Mouse (Mus musculus) kidney, embryonic 16.5 days (tissue): ENCODE measurements around the gene Tmem186. TPM values are rescaled to one million over a fixed set of nuclear protein-coding genes. Genes with fewer than 3 reads are reported as not detected.
A peak's percentile ranks its signal among the peaks of the same experiment; 100 is the strongest.

Experiments
- ATAC-seq: fragments of 200-750 bp; cut with Nextera tagmentation; 2 replicates; pipeline ENCODE4 v1.8.0; 2017; ENCODE audit warnings: moderate TSS enrichment; ENCODE audit not compliant: low FRiP score, low TSS enrichment
- H3K27ac ChIP-seq: fragments of 300-500 bp; sonication (generic); 2 replicates; pipeline ENCODE4 v1.5.1; 2014; ENCODE audit warnings: low read length
- H3K27me3 ChIP-seq: fragments of 300-500 bp; sonication (generic); 2 replicates; pipeline ENCODE4 v1.6.1; 2014; ENCODE audit warnings: low read length, control low read depth, mixed read lengths; ENCODE audit not compliant: insufficient read depth
- H3K36me3 ChIP-seq: fragments of 300-500 bp; sonication (generic); 2 replicates; pipeline ENCODE4 v1.6.1; 2014; ENCODE audit warnings: low read length, control low read depth, mixed read lengths; ENCODE audit not compliant: insufficient read depth
- H3K4me1 ChIP-seq: fragments of 300-500 bp; sonication (generic); 2 replicates; pipeline ENCODE4 v1.6.1; 2014; ENCODE audit warnings: low read length, control low read depth, mixed read lengths; ENCODE audit not compliant: insufficient read depth
- H3K4me2 ChIP-seq: fragments of 300-500 bp; sonication (generic); replicated peaks from 2 replicates; pipeline ENCODE4 v1.6.1; 2014; ENCODE audit warnings: low read depth, low read length
- H3K4me3 ChIP-seq: fragments of 300-500 bp; sonication (generic); 2 replicates; pipeline ENCODE4 v1.5.1; 2014; ENCODE audit warnings: mild to moderate bottlenecking, low read length
- H3K9ac ChIP-seq: fragments of 300-500 bp; sonication (generic); replicated peaks from 2 replicates; pipeline ENCODE4 v1.6.1; 2014; ENCODE audit warnings: low read length
- H3K9me3 ChIP-seq: fragments of 300-500 bp; sonication (generic); 2 replicates; pipeline ENCODE4 v1.6.1; 2016; ENCODE audit warnings: low read length, control low read depth
- WGBS: fragments of 180-500 bp; shearing (Covaris S2); extraction: QIAGEN DNeasy Blood & Tissue Kit; methylation state at CpG from one replicate; pipeline ENCODE4 v1.1.7; 2014; 5-methylcytosine and 5-hydroxymethylcytosine counted together
- polyA plus RNA-seq: library from polyadenylated mRNA; unstranded; fragments of >200 nt; fragmentation: Nextera tagmentation; extraction: Ambion mirVana; gene quantifications from 2 replicates; pipeline ENCODE4 v1.2.1, GENCODE M21; 2015

The Tmem186 gene
- 22.5 and 25.3 TPM in 2 replicates for polyA plus RNA-seq

DNA sequence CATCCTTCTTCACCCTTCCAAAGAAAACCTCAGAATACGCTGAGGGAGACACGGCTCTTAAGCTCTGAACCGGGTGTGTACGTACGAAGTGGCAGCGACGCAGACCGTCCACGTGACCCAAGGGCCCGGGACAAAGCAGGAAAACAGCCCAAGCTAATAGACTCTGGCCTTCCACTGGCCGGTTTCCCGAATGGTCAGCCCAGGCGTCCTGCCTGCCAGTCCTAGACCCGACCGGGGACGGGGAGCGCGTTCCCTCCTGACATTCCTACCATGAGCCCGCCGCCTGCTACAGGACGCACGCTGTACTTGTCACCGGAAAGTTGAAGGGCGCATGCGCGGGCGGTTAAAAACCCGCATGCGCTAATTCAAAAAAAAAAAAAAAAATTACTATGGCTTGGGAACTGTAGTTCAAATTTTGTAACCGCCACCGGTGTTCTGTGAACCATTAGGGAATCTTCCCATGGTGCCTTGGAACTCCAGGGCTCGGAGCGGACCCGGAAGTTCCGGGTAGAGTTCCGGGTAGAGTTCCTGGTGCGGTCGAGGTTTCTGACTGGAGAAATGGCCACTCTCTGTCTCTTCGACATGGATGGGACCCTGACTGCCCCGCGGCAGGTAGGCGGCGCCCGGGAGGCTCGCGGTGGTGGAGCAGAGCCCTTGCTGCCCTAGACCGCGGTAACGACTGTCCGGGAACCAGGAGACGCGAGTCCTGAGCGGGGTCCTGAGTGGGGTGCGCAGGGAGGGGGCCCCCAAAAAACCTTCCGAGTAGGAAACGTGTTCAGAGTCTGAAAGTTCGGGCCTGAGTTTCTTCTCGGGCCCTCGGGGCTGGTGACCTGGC, at the start of gene Tmem186, which contains the start of gene Pmm2:
Gene Tmem186 (minus strand): TSS at position 496 of the 835 bp plus-strand sequence.
Gene Pmm2 (plus strand): TSS at position 458 of the 835 bp plus-strand sequence.
- H3K9ac ChIP-seq = peak within 1 kb of the TSS; percentile 79
- H3K27ac ChIP-seq = peak within 1 kb of the TSS; percentile 76
- peaks cover 19% of the 10 kb centered on the region for H3K4me1 ChIP-seq
- no peaks in the 10 kb centered on the region for H3K9me3 ChIP-seq
- under 1% methylated on average over 59 of the region's 59 CpGs for WGBS
- ATAC-seq = peak; percentile 94
- peak within 1 kb of the TSS; percentile 77 for H3K4me3 ChIP-seq
- no peaks in the 10 kb centered on the region for H3K27me3 ChIP-seq
- peak within 1 kb of the TSS; percentile 85 for H3K4me2 ChIP-seq
- H3K36me3 ChIP-seq = peaks cover 14% of the 10 kb centered on the region

DNA sequence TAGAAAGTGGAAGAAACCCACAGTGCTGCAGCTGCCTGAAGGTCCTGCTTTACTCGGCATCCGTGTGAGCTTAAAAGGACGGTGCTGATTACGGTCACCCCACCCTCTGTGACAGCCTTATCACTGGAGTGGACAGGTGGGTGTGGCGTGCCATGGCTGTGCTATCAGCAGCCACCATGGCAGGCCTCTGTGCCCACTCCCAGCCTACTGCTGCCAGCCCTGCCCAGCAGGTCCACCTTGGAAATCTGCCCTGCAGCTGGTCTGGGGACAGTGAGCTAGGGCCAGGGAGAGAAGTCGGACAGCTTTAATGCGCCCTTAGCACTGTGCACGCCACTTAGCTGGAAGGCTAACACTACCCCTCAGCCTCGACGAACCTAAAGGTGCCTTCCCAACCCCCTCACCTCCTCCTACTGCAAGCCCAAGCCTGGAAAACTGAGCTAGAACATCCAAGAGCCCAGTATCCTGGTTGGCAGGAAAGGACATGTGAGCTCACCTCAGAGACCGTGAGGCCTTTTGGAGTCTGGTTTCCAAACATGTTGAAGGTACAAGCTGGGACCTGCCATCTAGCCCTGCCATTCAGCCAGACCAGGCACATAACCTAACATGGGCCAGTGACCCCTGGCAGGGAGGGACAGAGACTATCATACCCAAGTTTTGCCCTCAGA, 49.5 kb upstream of the Tmem186 start:
- WGBS = 84% methylated on average over 11 of the region's 11 CpGs
- no peaks in the 10 kb centered on the region for H3K27me3 ChIP-seq
- H3K9me3 ChIP-seq = no peaks in the 10 kb centered on the region
- H3K9ac ChIP-seq = no peak overlapping the region
- H3K4me3 ChIP-seq = no peak overlapping the region
- no peak overlapping the region for H3K27ac ChIP-seq
- no peak overlapping the region for H3K4me2 ChIP-seq
- H3K4me1 ChIP-seq = no peaks in the 10 kb centered on the region
- peak; percentile 39; the same call in 1 of the 2 replicates for ATAC-seq
- H3K36me3 ChIP-seq = peaks cover 29% of the 10 kb centered on the region

- ATAC-seq = peak; percentile 42; the same call in 1 of the 2 replicates
- no peak overlapping the region for H3K4me2 ChIP-seq
- no peak overlapping the region for H3K27ac ChIP-seq
- 0 out of 2 replicates have a peak overlapping the region, but pooled peaks have one; percentile 1 for H3K9ac ChIP-seq
- no peaks in the 10 kb centered on the region for H3K4me1 ChIP-seq
- no peaks in the 10 kb centered on the region for H3K9me3 ChIP-seq
- no peak overlapping the region for H3K4me3 ChIP-seq
- peaks cover 22% of the 10 kb centered on the region for H3K36me3 ChIP-seq
- H3K27me3 ChIP-seq = no peaks in the 10 kb centered on the region
- 59% methylated on average over 7 of the region's 7 CpGs for WGBS
Measured at GRCm38 (mm10) chr16:8686121-8686870, 48.8 kb upstream of the Tmem186 start.

- no peaks in the 10 kb centered on the region for H3K4me1 ChIP-seq
- no peak overlapping the region for H3K27ac ChIP-seq
- no peak overlapping the region for H3K4me2 ChIP-seq
- 46% methylated on average over 4 of the region's 4 CpGs for WGBS
- no peak for ATAC-seq
- no peak overlapping the region for H3K9ac ChIP-seq
- peaks cover 12% of the 10 kb centered on the region for H3K36me3 ChIP-seq
- no peak overlapping the region for H3K4me3 ChIP-seq
- no peaks in the 10 kb centered on the region for H3K27me3 ChIP-seq
- no peaks in the 10 kb centered on the region for H3K9me3 ChIP-seq
Measured at GRCm38 (mm10) chr16:8685087-8685486, 47.6 kb upstream of the Tmem186 start.

GRCm38 (mm10) chr16:8680470-8680869, 43.0 kb upstream of the Tmem186 start, which contains the start of gene Gm5767:
Gm5767 (plus strand) TSS chr16:8680770.
- no peak within 1 kb of the TSS for H3K27ac ChIP-seq
- no peaks in the 10 kb centered on the region for H3K9me3 ChIP-seq
- H3K9ac ChIP-seq = no peak within 1 kb of the TSS
- ATAC-seq = no peak
- no peaks in the 10 kb centered on the region for H3K4me1 ChIP-seq
- H3K4me3 ChIP-seq = no peak within 1 kb of the TSS
- 87% methylated on average over 5 of the region's 5 CpGs for WGBS
- H3K27me3 ChIP-seq = no peaks in the 10 kb centered on the region
- H3K4me2 ChIP-seq = no peak within 1 kb of the TSS
- H3K36me3 ChIP-seq = no peaks in the 10 kb centered on the region

- 78% methylated on average over 3 of the region's 3 CpGs for WGBS
- H3K36me3 ChIP-seq = no peaks in the 10 kb centered on the region
- no peaks in the 10 kb centered on the region for H3K9me3 ChIP-seq
- no peak overlapping the region for H3K9ac ChIP-seq
- H3K4me3 ChIP-seq = no peak overlapping the region
- no peaks in the 10 kb centered on the region for H3K27me3 ChIP-seq
- no peaks in the 10 kb centered on the region for H3K4me1 ChIP-seq
- H3K27ac ChIP-seq = no peak overlapping the region
- ATAC-seq = no peak
- H3K4me2 ChIP-seq = no peak overlapping the region
Measured at GRCm38 (mm10) chr16:8679780-8680179, 42.3 kb upstream of the Tmem186 start.

DNA sequence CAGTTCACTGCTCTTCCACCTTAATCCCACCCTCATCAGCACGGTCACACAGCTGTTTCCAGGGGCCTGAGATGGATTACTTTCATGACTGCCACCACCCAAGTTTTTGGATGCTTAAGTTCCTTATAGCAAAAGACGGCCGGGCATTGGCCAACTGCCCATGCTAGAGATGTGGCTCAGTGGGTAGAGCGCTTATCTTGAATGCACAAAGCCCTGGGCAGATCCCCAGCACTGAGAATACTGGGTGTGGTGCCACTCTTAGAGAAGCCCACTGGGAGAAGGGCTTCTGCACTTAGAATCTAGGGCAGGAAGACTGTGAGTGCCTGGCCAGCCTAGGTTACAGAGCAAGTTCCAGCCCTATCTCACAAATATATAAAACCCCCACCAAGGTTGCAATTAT, 41.2 kb upstream of the Tmem186 start:
- ATAC-seq = no peak
- no peak overlapping the region for H3K4me2 ChIP-seq
- 88% methylated on average over 4 of the region's 4 CpGs for WGBS
- H3K36me3 ChIP-seq = no peaks in the 10 kb centered on the region
- H3K27ac ChIP-seq = no peak overlapping the region
- no peaks in the 10 kb centered on the region for H3K27me3 ChIP-seq
- no peaks in the 10 kb centered on the region for H3K9me3 ChIP-seq
- no peak overlapping the region for H3K4me3 ChIP-seq
- H3K9ac ChIP-seq = no peak overlapping the region
- no peaks in the 10 kb centered on the region for H3K4me1 ChIP-seq

GRCm38 (mm10) chr16:8678035-8678434, 40.5 kb upstream of the Tmem186 start:
- no peak overlapping the region for H3K4me2 ChIP-seq
- H3K9me3 ChIP-seq = no peaks in the 10 kb centered on the region
- no peaks in the 10 kb centered on the region for H3K4me1 ChIP-seq
- H3K27me3 ChIP-seq = no peaks in the 10 kb centered on the region
- H3K27ac ChIP-seq = no peak overlapping the region
- no peak overlapping the region for H3K9ac ChIP-seq
- 50% methylated on average over 5 of the region's 5 CpGs for WGBS
- H3K36me3 ChIP-seq = no peaks in the 10 kb centered on the region
- no peak for ATAC-seq
- no peak overlapping the region for H3K4me3 ChIP-seq

DNA sequence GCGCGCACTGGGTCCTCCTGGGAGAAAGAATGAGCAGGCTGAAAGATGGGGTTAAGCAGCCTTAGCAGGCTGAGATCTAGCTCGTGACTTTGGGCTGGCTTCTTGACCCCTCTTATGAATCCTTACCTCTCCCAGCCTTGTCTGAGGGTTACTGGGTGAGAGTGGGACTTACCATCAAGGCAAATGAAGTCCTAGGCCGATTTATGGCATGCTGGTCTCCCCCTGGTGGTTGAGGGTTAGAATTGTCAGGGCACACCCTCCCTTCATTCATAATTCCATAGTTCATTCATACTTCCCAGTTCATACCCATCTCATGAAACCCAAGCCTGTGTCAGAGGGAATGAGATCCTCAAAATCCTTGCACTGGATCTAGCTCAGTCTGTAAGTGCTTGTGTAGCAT, 39.3 kb upstream of the Tmem186 start:
- Histone ChIP-seq H3K9me3 (no peaks in the 10 kb centered on the region), H3K36me3 (no peaks in the 10 kb centered on the region), H3K4me2 (no peak overlapping the region), H3K27ac (no peak overlapping the region), H3K4me3 (no peak overlapping the region), H3K4me1 (peaks cover 6% of the 10 kb centered on the region), H3K27me3 (no peaks in the 10 kb centered on the region), H3K9ac (no peak overlapping the region)
- ATAC-seq = no peak
- WGBS = 54% methylated on average over 4 of the region's 4 CpGs
